Mouse (Mus musculus): ENCODE data around the gene Epas1.

The Epas1 gene

GRCm38 (mm10) chr17:86827391-86828165, 74.1 kb downstream of the Epas1 start:
- no peak for DNase-seq (ENCODE audit: low spot score in 2 of 2)

- DNase-seq (ENCODE audit: low spot score in 2 of 2): no peak
Measured at GRCm38 (mm10) chr17:86828500-86828899, 75.0 kb downstream of the Epas1 start.

GRCm38 (mm10) chr17:86829383-86830175, 76.1 kb downstream of the Epas1 start:
- no peak for DNase-seq (ENCODE audit: low spot score in 2 of 2)

- DNase-seq (ENCODE audit: low spot score in 2 of 2): no peak
Measured at GRCm38 (mm10) chr17:86830893-86831292, 77.4 kb downstream of the Epas1 start.

- DNase-seq (ENCODE audit: low spot score in 2 of 2): peak in 1 of 2 experiments; percentile 25
Measured at GRCm38 (mm10) chr17:86832562-86833327, 79.2 kb downstream of the Epas1 start.

- DNase-seq (ENCODE audit: low spot score in 2 of 2): no peak
Measured at GRCm38 (mm10) chr17:86833945-86834344, 80.4 kb downstream of the Epas1 start.

- no peak for DNase-seq (ENCODE audit: low spot score in 2 of 2)
Measured at GRCm38 (mm10) chr17:86839308-86839707, 85.8 kb downstream of the Epas1 start.

GRCm38 (mm10) chr17:86850700-86851337, 97.3 kb downstream of the Epas1 start:
- no peak for DNase-seq (ENCODE audit: low spot score in 2 of 2)

GRCm38 (mm10) chr17:86851782-86852181, 98.3 kb downstream of the Epas1 start:
- DNase-seq (ENCODE audit: low spot score in 2 of 2): no peak

GRCm38 (mm10) chr17:86852591-86853031, 99.1 kb downstream of the Epas1 start:
- DNase-seq (ENCODE audit: low spot score in 2 of 2): no peak

GRCm38 (mm10) chr17:86870586-86870985, 117.1 kb downstream of the Epas1 start:
- no peak for DNase-seq (ENCODE audit: low spot score in 2 of 2)

GRCm38 (mm10) chr17:86872643-86873042, 119.1 kb downstream of the Epas1 start:
- DNase-seq (ENCODE audit: low spot score in 2 of 2): no peak

- DNase-seq (ENCODE audit: low spot score in 2 of 2): no peak
Measured at GRCm38 (mm10) chr17:86876940-86877339, 123.4 kb downstream of the Epas1 start.

GRCm38 (mm10) chr17:86877747-86878146, 124.2 kb downstream of the Epas1 start:
- no peak for DNase-seq (ENCODE audit: low spot score in 2 of 2)

- no peak for DNase-seq (ENCODE audit: low spot score in 2 of 2)
Measured at GRCm38 (mm10) chr17:86880056-86880455, 126.6 kb downstream of the Epas1 start.

GRCm38 (mm10) chr17:86880461-86881044, 127.1 kb downstream of the Epas1 start:
- DNase-seq (ENCODE audit: low spot score in 2 of 2): no peak

Data from heart, adult 9 months (tissue).